Mouse (Mus musculus) stomach, postnatal 0 days (tissue): ENCODE data around the gene D8Ertd738e.

ENCODE experiments used
- CTCF ChIP-seq: IDR thresholded peaks from 2 replicates; pipeline ENCODE4 v1.5.1; 2016; ENCODE audit warnings: antibody characterized with exemption, low read depth, mild to moderate bottlenecking, moderate library complexity
- EP300 ChIP-seq: optimal IDR thresholded peaks from 2 replicates; pipeline ENCODE3; 2016; ENCODE audit warnings: antibody characterized with exemption

- TF ChIP-seq CTCF (no peak), EP300 (no peak)
Measured at GRCm38 (mm10) chr8:84261098-84261497, 11.6 kb upstream of the D8Ertd738e start.
